Mouse (Mus musculus) frontal cortex, postnatal 36 days (tissue): Measurements from ENCODE around the gene Lgr6.
A peak's percentile ranks its signal among the peaks of the same experiment; 100 is the strongest.

Experiments used
- DNase-seq, 2 experiments: peaks; one replicate each; pipeline ENCODE4 v3.0.0; 2022; ENCODE audit warnings: low spot score in 2 of 2

The Lgr6 gene

DNA sequence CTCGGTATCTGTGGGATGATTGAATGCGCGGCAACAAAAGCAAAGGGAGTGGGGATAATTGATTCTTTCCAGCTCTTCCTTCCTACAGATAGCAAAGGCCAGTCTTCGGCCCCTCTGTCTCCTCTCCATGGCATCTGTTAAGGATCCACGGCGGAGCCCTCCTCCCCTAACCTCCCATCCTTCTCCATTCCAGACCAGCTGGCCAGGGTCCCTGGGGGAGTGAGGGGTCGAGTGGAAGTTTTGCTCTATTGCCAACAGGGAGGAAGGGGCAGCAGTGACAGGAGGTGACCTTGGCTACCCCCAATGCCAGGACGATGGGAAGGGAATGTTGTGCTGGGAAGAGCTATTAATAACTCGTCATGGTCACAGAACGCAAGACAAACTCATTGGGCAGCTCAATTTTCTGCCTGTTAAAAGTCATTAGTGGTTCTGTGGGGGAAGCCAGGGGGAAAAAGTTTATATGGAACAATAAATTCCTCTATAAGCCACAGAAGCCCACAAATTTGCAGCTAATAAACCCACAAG lies 90.1 kb downstream of the Lgr6 start:
- no peak for DNase-seq

DNA sequence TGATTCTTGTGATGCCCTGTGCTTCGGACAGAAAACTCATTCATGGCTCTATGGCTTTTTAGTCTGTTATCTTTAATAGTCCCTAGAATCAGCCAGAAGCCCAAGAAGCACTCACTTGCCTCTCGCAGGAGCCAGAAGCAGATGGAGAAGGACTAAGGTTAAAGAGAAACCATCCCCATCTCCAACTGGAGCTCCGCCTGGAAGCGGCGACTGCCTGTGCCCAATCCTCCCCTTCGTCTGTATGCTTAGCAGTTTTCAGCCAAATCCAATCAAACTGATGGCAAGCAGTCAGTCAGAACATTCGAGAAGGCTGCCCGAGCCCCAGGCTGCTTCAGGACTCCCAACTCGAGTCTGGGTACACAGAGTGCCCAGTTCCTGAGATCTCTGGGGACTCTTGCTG lies 92.6 kb downstream of the Lgr6 start:
- no peak for DNase-seq

- DNase-seq = no peak
Measured at GRCm38 (mm10) chr1:135011912-135012311, 93.2 kb downstream of the Lgr6 start.

- DNase-seq = no peak
Measured at GRCm38 (mm10) chr1:135009833-135010232, 95.2 kb downstream of the Lgr6 start.

GRCm38 (mm10) chr1:135005696-135006095 lies 99.4 kb downstream of the Lgr6 start:
- peak in 1 of 2 experiments; percentile 43 for DNase-seq

DNA sequence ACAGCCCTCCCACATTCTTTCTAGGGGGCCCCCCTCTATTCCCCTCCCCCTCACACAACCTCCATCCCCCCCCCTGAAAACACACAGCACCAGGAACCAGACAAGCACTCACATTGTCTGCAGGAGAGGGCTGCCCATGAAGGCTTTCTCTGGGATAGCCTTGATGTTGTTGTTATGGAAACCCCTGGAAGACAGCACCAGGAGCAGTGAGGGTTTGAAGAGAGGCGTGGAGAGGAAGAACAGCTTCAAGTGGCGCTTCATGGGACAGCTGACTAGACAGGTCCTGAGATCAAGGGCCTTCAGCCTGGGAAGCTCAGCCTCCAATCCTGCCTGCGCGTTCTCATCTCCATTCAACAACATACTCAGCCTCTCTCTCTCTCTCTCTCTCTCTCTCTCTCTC lies 101.7 kb downstream of the Lgr6 start:
- no peak for DNase-seq

DNA sequence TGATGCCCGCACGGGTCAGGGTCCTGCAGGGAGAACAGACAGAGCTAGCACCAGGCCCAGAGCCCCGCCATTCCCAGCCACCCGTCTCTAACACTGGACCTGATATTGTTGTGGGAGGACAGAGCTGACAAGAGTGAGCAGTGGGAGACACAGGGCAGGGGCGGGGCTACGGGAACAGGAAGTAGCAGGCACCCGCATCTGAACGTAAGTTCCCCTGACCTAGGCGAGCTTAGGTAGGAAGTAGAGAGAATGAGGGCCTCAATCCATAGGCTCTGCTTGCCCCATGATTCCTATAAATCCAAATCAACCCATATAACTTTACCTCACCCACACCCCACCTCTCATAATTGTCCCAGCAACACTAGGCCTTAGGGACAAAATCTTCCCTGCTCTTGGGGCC lies 104.5 kb downstream of the Lgr6 start:
- no peak for DNase-seq

DNA sequence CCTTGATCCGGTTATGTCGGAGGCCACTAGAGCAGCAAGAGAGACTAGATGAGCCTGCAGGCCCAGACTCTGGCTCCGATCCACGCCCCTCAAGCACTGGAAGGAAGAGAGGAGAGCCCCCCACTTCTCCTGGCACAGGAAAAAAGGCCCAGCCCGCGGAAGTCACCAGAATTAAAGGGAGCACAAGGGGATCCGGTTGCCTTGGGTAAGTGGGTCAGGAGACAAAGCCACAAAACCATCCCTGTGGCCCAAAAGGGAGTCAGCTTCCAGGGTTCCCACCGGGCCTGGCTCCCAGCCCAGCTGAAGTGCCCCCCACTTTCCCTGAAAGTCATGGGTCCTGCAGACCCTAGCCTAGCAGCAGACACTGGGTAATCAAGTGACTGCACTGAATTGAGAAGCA lies 106.8 kb downstream of the Lgr6 start:
- no peak for DNase-seq

GRCm38 (mm10) chr1:134997568-134997967 lies 107.5 kb downstream of the Lgr6 start:
- no peak for DNase-seq

GRCm38 (mm10) chr1:134996471-134996870 lies 108.6 kb downstream of the Lgr6 start:
- no peak for DNase-seq

- no peak for DNase-seq
Measured at GRCm38 (mm10) chr1:134995954-134996353, 109.1 kb downstream of the Lgr6 start.

DNA sequence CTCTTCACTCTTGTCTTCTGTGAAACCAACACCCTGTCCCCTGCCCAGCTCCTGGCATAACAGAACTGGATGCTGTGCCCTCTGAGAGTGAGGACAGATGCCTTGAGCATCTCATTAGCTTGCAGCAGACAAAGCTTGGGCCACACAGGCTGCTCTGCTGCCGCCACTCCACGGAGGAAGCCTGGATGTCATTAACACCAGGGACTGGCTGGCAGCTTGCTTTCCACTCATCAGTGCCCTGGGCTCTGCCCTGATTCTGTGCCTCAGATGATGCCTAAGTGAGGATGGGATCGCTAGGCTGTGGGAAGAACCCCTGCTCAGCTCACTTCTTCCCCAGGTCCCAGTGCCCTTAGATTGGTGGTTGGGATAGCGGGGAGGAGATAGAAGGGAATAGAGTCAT lies 109.6 kb downstream of the Lgr6 start:
- no peak for DNase-seq

GRCm38 (mm10) chr1:134994739-134995138 lies 110.3 kb downstream of the Lgr6 start:
- DNase-seq = no peak

DNA sequence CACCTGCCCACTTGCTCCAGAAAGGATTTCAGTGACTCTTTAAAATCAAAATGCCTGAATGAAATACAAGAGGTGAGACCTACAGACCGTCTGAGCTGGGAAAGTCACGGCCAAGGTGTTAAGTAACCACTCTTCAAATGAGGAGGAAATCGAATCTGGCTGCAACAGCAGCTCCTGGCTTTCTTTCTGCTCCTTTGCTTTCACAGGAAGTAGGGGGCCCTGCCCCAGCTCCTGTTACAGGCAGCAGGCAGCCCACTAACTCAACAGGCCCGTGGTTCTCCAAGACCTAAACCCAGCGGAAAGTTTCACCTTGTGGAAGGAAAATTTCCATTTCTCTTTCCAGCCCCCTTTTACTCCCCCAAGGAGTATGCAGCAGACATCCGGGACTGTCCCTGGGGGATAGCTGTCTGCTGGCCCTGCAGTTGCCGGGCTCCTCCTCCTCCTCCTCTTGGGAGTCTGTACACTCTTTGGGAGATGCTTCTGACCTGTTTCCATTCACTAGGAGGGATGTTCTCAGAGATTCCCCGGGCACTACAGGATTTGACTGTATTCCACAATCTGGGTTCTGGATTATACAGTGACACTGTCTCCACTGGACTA lies 112.9 kb downstream of the Lgr6 start:
- no peak for DNase-seq

GRCm38 (mm10) chr1:134989372-134989771 lies 115.7 kb downstream of the Lgr6 start:
- peak; percentile 78 to 90 for DNase-seq

DNA sequence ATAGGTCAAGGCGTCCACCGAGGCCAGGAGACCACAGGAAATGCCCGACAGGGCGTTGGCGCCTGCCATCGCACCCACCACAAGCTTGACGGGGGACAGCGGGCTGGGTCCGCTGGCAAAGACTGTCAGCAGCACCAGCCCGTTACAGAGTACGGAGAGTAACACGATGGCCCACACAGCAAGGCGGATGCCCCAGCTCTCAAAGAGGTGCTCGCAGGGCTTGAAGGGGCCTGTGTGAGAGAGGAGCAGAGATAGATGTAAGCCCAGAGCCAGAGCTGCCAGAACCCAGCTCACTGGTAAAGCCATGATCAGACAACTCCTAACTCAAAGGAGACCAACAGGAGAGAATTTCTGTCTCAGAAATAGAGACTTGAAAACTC lies 117.1 kb downstream of the Lgr6 start:
- no peak for DNase-seq

GRCm38 (mm10) chr1:134987173-134987961 lies 117.7 kb downstream of the Lgr6 start:
- peak; percentile 57 to 63 for DNase-seq

DNA sequence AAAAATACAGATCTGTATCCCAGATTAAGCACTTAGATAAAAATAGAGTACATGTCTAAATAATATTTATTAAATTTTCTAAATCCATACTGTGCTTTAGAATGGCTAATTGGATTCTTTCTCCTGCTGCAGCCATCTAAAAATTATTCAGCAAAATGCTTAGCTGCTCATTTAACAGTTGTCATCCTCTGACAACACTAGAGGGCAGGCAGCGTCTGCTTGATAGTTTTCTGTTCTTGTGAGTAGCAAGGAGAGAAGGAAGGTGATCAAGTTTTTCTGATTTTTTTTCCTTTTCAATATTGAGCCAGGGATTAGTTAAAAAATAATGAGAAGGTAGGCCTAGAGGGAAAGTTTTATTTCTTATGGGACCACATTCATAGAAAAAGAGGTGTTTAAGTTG lies 132.2 kb downstream of the Lgr6 start:
- DNase-seq = peak in 1 of 2 experiments; percentile 35

DNA sequence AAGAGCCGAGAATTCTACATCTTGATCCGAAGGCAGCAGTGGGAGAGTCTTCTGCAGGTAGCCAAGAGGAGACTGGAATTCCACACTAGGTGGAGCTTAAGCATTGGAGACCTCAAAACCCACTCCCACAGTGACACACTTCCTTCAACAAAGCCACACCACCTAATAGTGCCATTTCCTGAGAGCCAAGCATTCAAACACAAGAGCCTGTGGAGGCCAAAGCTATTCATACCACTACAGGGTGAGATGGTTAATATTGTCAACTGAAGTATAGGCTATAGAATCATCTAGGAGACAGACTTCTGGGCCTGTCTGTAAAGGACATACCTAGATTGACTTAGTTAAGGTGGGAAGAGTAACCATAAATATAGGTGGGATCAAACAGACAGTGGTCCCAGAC lies 139.6 kb downstream of the Lgr6 start:
- DNase-seq = no peak

- no peak for DNase-seq
Measured at GRCm38 (mm10) chr1:134962821-134963220, 142.3 kb downstream of the Lgr6 start.

DNA sequence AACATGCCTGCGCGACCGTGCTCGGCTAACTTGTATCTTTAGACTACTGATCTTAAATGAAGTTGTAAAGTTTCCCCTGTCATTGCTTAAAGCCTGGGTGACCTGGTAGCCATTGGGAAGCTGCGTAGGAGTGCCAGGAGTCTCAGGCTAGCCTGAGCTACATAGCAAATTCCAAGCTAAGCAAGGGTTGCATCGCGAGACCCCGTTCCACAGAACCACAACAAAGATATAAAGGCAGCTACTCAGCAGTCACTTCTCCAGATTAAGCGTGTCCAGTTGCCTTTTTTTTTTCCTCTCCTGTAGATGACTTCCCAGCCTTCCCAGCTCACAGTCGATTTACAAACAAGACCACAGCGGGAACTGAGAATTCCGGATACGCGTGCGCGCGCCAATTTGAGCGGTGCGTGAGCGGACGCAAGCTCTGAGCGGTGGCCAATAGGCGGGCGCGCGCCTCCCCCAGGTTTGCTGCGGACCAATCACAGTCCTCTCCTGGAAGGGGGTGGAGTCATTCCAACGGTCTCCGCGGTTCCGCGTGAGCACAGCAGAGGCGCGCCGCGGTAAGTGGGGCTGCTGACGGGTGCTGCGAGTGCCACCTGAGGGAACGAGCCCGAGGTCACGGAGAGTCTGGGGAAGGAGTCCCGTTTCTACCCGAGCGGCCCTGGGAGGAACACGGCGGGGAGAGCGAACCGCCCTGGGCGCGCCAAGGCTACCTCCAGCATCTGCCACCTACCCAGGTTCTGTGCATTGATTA lies 142.8 kb downstream of the Lgr6 start, which contains the start of gene Ube2t:
Gene Ube2t (plus strand): TSS at position 513 of the 751 bp plus-strand sequence.
- DNase-seq = peak; percentile 92 to 95

- no peak for DNase-seq
Measured at GRCm38 (mm10) chr1:134960634-134961033, 144.4 kb downstream of the Lgr6 start.
